Mouse (Mus musculus) MEL (cell line): ENCODE measurements around the gene Cxcl17.

ENCODE experiments used
- CTCF ChIP-seq, 3 experiments: IDR thresholded peaks in 2 of 3; conservative IDR thresholded peaks in 1 of 3; 2 replicates each; pipeline ENCODE4 v1.5.1; 2011 to 2012; ENCODE audit warnings: low read length in 3 of 3, low read depth in 2 of 3, mild to moderate bottlenecking in 2 of 3, improper control_type of control experiment in 1 of 3, inconsistent platforms in 1 of 3, mixed read lengths in 1 of 3, moderate library complexity in 1 of 3; ENCODE audit not compliant: control insufficient read depth in 1 of 3, insufficient read depth in 1 of 3, poor library complexity in 1 of 3, severe bottlenecking in 1 of 3
- JUND ChIP-seq: IDR thresholded peaks from 2 replicates; pipeline ENCODE4 v1.6.1; 2011; ENCODE audit warnings: low read depth, mild to moderate bottlenecking, improper control_type of control experiment, low read length
- MXI1 ChIP-seq: IDR thresholded peaks from 2 replicates; pipeline ENCODE4 v1.6.1; 2011; ENCODE audit warnings: mild to moderate bottlenecking, low read depth, low read length, improper control_type of control experiment
- NELFE ChIP-seq: IDR thresholded peaks from 2 replicates; pipeline ENCODE4 v1.6.1; 2011; ENCODE audit warnings: low read depth, low read length, improper control_type of control experiment
- NRF1 ChIP-seq: IDR thresholded peaks from 2 replicates; pipeline ENCODE4 v1.6.1; 2014; ENCODE audit warnings: low read depth, mild to moderate bottlenecking, inconsistent platforms, low read length, improper control_type of control experiment, moderate library complexity; ENCODE audit not compliant: poor library complexity, insufficient read depth, severe bottlenecking
- POLR2A ChIP-seq, 2 experiments: IDR thresholded peaks; 2 replicates each; pipeline ENCODE4 v1.6.1; 2011 to 2012; ENCODE audit warnings: low read length in 2 of 2, mild to moderate bottlenecking in 2 of 2, control low read depth in 1 of 2, improper control_type of control experiment in 1 of 2, low read depth in 1 of 2, moderate library complexity in 1 of 2; ENCODE audit not compliant: control insufficient read depth in 1 of 2, insufficient read depth in 1 of 2, poor library complexity in 1 of 2
- RAD21 ChIP-seq: IDR thresholded peaks from 2 replicates; pipeline ENCODE4 v1.6.1; 2011; ENCODE audit warnings: mild to moderate bottlenecking, low read depth, low read length, improper control_type of control experiment
- SMC3 ChIP-seq: IDR thresholded peaks from 2 replicates; pipeline ENCODE4 v1.6.1; 2011; ENCODE audit warnings: low read depth, low read length, improper control_type of control experiment
- TBP ChIP-seq: IDR thresholded peaks from 2 replicates; pipeline ENCODE4 v1.8.0; 2011; ENCODE audit warnings: low read depth, low read length, improper control_type of control experiment
- TCF12 ChIP-seq: IDR thresholded peaks from 2 replicates; pipeline ENCODE4 v1.6.1; 2014; ENCODE audit warnings: low read depth, mild to moderate bottlenecking, inconsistent platforms, low read length, improper control_type of control experiment, moderate library complexity
- UBTF ChIP-seq: IDR thresholded peaks from 2 replicates; pipeline ENCODE4 v1.6.1; 2012; ENCODE audit warnings: low read depth, mild to moderate bottlenecking, inconsistent platforms, low read length, improper control_type of control experiment, moderate library complexity, borderline replicate concordance; ENCODE audit not compliant: insufficient read depth

- TF ChIP-seq SMC3 (peak; percentile 82), JUND (no peak), MXI1 (no peak), RAD21 (peak; percentile 75), NRF1 (no peak), CTCF (IDR thresholded peaks at IDR 0.05 in 2 of 3, conservative IDR thresholded peaks at IDR 0.05 in 1 of 3; ENCODE audit: control insufficient read depth in 1 of 3, insufficient read depth in 1 of 3, low read depth in 2 of 3, low read length in 3 of 3, poor library complexity in 1 of 3, severe bottlenecking in 1 of 3) (peak in 2 of 3 experiments; percentile 36 to 76; a peak in 4 of 6 replicates), UBTF (no peak), TCF12 (no peak), TBP (no peak), NELFE (no peak), POLR2A (IDR thresholded peaks at IDR 0.05; ENCODE audit: control insufficient read depth in 1 of 2, insufficient read depth in 1 of 2, low read depth in 1 of 2, low read length in 2 of 2, poor library complexity in 1 of 2) (no peak)
These were observed 32.9 kb downstream of the Cxcl17 start for GRCm38 (mm10) chr7:25379551-25380351.
